In genomic region chr3:57486068-57486467, GRCm38 (mm10) we compare ENCODE assay signal across 29 mouse cellular contexts.
DNase-seq lines count a peak whose midpoint lies in the region; ATAC-seq and TF ChIP-seq lines count a peak whose summit lies in the region.
"Had no signal": no experiment of that assay in that cellular context is flagged by ENCODE, and none has a peak within 500 bp of the region (broad histone marks: within the 10 kb centered on the region; RNA-seq: fewer than 3 reads in every experiment).

No protein-coding gene starts in this region.

- intact Hi-C loops in heart, postnatal 25 days (cut with DNase I) = no loop called here

- H3K9ac ChIP-seq in limb, embryonic 11.5 days (ENCODE audit: low read length) = no peak overlapping the region
- H3K9ac ChIP-seq: embryonic facial prominence, embryonic 13.5 days; forebrain, embryonic 13.5 days; hindbrain, embryonic 13.5 days; intestine, embryonic 15.5 days had no signal

- peak overlapping the region; percentile 74; the same call in 1 of the 2 replicates for H3K27ac ChIP-seq in embryonic fibroblast, embryonic 13.5 days (ENCODE audit: insufficient read depth, low read length)
- peak overlapping the region; percentile 89; the same call in 1 of the 2 replicates for H3K27ac ChIP-seq in limb, embryonic 11.5 days (replicated peaks; ENCODE audit: low read depth, low read length)
- no peak overlapping the region for H3K27ac ChIP-seq in kidney, adult 2 months (ENCODE audit: insufficient read depth, low read depth, low read length)
- H3K27ac ChIP-seq: forebrain, embryonic 13.5 days; hindbrain, embryonic 10.5 days; hindbrain, embryonic 13.5 days had no signal

- no peak overlapping the region for H3K4me3 ChIP-seq in embryonic fibroblast, embryonic 13.5 days (ENCODE audit: insufficient read depth, low read length)
- no peak overlapping the region for H3K4me3 ChIP-seq in limb, embryonic 11.5 days (ENCODE audit: low read depth, low read length)
- H3K4me3 ChIP-seq in kidney, adult 2 months (ENCODE audit: insufficient read depth, low read depth, low read length) = no peak overlapping the region
- H3K4me3 ChIP-seq: embryonic facial prominence, embryonic 10.5 days; embryonic facial prominence, embryonic 13.5 days; forebrain, embryonic 10.5 days; forebrain, embryonic 13.5 days; hindbrain, embryonic 10.5 days; hindbrain, embryonic 13.5 days; intestine, embryonic 15.5 days had no signal

- no peaks in the 10 kb centered on the region for H3K9me3 ChIP-seq in limb, embryonic 11.5 days (ENCODE audit: control insufficient read depth, low read length)
- H3K9me3 ChIP-seq: embryonic facial prominence, embryonic 10.5 days; embryonic facial prominence, embryonic 13.5 days; forebrain, embryonic 10.5 days; forebrain, embryonic 13.5 days; hindbrain, embryonic 10.5 days; hindbrain, embryonic 13.5 days; intestine, embryonic 15.5 days had no signal

- TF ChIP-seq CTCF in embryonic fibroblast, embryonic 13.5 days (IDR thresholded peaks at IDR 0.05; ENCODE audit: borderline replicate concordance, insufficient read depth, low read length) = no peak
- no peak for TF ChIP-seq CTCF in kidney, adult 2 months (conservative IDR thresholded peaks at IDR 0.05; ENCODE audit: insufficient read depth, insufficient read length, low read depth, low read length)

- 37% methylated on average over 4 of the region's 4 CpGs for WGBS in limb, embryonic 11.5 days
- 85% methylated on average over 4 of the region's 4 CpGs for WGBS in kidney, adult 2 months

- no peak for TF ChIP-seq POLR2A in embryonic fibroblast, embryonic 13.5 days (IDR thresholded peaks at IDR 0.05; ENCODE audit: low read depth, low read length)
- TF ChIP-seq POLR2A in kidney, adult 2 months (IDR thresholded peaks at IDR 0.05; ENCODE audit: low read depth, low read length) = no peak

- no peaks in the 10 kb centered on the region for H3K36me3 ChIP-seq in limb, embryonic 11.5 days (ENCODE audit: control insufficient read depth, insufficient read depth, low read length)
- H3K36me3 ChIP-seq in kidney, adult 2 months (ENCODE audit: control insufficient read depth, insufficient read depth, low read length) = no peaks in the 10 kb centered on the region
- H3K36me3 ChIP-seq: embryonic facial prominence, embryonic 10.5 days; embryonic facial prominence, embryonic 13.5 days; forebrain, embryonic 10.5 days; G1E; hindbrain, embryonic 10.5 days; hindbrain, embryonic 13.5 days; intestine, embryonic 15.5 days had no signal

- H3K4me1 ChIP-seq in embryonic fibroblast, embryonic 13.5 days (ENCODE audit: control insufficient read depth, insufficient read depth, low read length) = peaks cover 15% of the 10 kb centered on the region
- H3K4me1 ChIP-seq in limb, embryonic 11.5 days (ENCODE audit: control insufficient read depth, insufficient read depth, low read length) = peaks cover 21% of the 10 kb centered on the region
- peaks cover 12% of the 10 kb centered on the region for H3K4me1 ChIP-seq in kidney, adult 2 months (ENCODE audit: control insufficient read depth, insufficient read depth, low read length)
- H3K4me1 ChIP-seq: forebrain, embryonic 13.5 days; hindbrain, embryonic 10.5 days; hindbrain, embryonic 13.5 days had no signal

- no peaks in the 10 kb centered on the region for H3K27me3 ChIP-seq in limb, embryonic 11.5 days (ENCODE audit: control insufficient read depth, insufficient read depth, low read length)
- H3K27me3 ChIP-seq in kidney, adult 2 months (replicated peaks; ENCODE audit: control insufficient read depth, insufficient read depth, low read length) = no peaks in the 10 kb centered on the region
- H3K27me3 ChIP-seq: CH12.LX; embryonic facial prominence, embryonic 13.5 days; forebrain, embryonic 13.5 days; hindbrain, embryonic 13.5 days; intestine, embryonic 15.5 days; Patski had no signal

- H3K4me2 ChIP-seq in limb, embryonic 11.5 days (ENCODE audit: low read depth, severe bottlenecking) = no peak overlapping the region
- H3K4me2 ChIP-seq: embryonic facial prominence, embryonic 13.5 days; forebrain, embryonic 13.5 days; heart, embryonic 11.5 days; hindbrain, embryonic 13.5 days; intestine, embryonic 15.5 days had no signal

- peak; percentile 3 for DNase-seq in heart, adult 11 months
- DNase-seq in heart, postnatal 25 days (ENCODE audit: low spot score) = no peak
- DNase-seq in limb, embryonic 11.5 days (ENCODE audit: low spot score) = no peak
- no peak for DNase-seq in kidney, adult 2 months
- no peak for DNase-seq in layer of hippocampus, postnatal 36 days
- DNase-seq: adrenal gland, postnatal 10 days; adrenal gland, postnatal 36 days; B cell, adult 2 months; cerebellum, adult 11 months; cerebellum, adult 2 months; cerebellum, adult 9-11 months; cerebellum, postnatal 25 days; embryo, embryonic 11 days; gastrocnemius, postnatal 36 days; heart, postnatal 36 days had no signal

- ATAC-seq in limb, embryonic 11.5 days (ENCODE audit: insufficient number of reproducible peaks, low FRiP score, low TSS enrichment, low read depth) = no peak
- ATAC-seq: forebrain, embryonic 13.5 days; forebrain, embryonic 16.5 days; hindbrain, embryonic 16.5 days; intestine, embryonic 15.5 days; Patski had no signal
